Mouse (Mus musculus) midbrain, embryonic 15.5 days (tissue): Measurements from ENCODE around the gene Htra1. TPM values are rescaled to one million over a fixed set of nuclear protein-coding genes. Genes with fewer than 3 reads are reported as not detected.
A peak's percentile ranks its signal among the peaks of the same experiment; 100 is the strongest.

ENCODE experiments used
- ATAC-seq: fragments of 200-750 bp; cut with Nextera tagmentation; replicated peaks from 2 replicates; pipeline ENCODE4 v1.8.0; 2017; ENCODE audit warnings: moderate TSS enrichment
- H3K27ac ChIP-seq: fragments of 300-500 bp; sonication (generic); 2 replicates; pipeline ENCODE4 v1.5.1; 2015; ENCODE audit warnings: mild to moderate bottlenecking, inconsistent platforms
- H3K27me3 ChIP-seq: fragments of 300-500 bp; sonication (generic); replicated peaks from 2 replicates; pipeline ENCODE4 v1.6.1; 2015; ENCODE audit warnings: inconsistent platforms
- H3K36me3 ChIP-seq: fragments of 300-500 bp; sonication (generic); replicated peaks from 2 replicates; pipeline ENCODE4 v1.6.1; 2015; ENCODE audit warnings: inconsistent platforms
- H3K4me1 ChIP-seq: fragments of 300-500 bp; sonication (generic); 2 replicates; pipeline ENCODE4 v1.6.1; 2015; ENCODE audit warnings: inconsistent platforms
- H3K4me2 ChIP-seq: fragments of 300-500 bp; sonication (generic); 2 replicates; pipeline ENCODE4 v1.6.1; 2015; ENCODE audit warnings: inconsistent platforms, mild to moderate bottlenecking, moderate library complexity
- H3K4me3 ChIP-seq: fragments of 300-500 bp; sonication (generic); 2 replicates; pipeline ENCODE4 v1.5.1; 2015; ENCODE audit warnings: mild to moderate bottlenecking, inconsistent platforms
- H3K9ac ChIP-seq: fragments of 300-500 bp; sonication (generic); 2 replicates; pipeline ENCODE4 v1.6.1; 2015; ENCODE audit warnings: mild to moderate bottlenecking, inconsistent platforms
- H3K9me3 ChIP-seq: fragments of 300-500 bp; sonication (generic); 2 replicates; pipeline ENCODE4 v1.6.1; 2016; ENCODE audit warnings: inconsistent platforms
- WGBS: fragments of 180-500 bp; shearing (Covaris S2); methylation state at CpG from one replicate; pipeline ENCODE4 v1.1.7; 2015; ENCODE audit warnings: mixed read lengths; 5-methylcytosine and 5-hydroxymethylcytosine counted together
- polyA plus RNA-seq: library from polyadenylated mRNA; unstranded; fragments of >200 nt; fragmentation: Nextera tagmentation; extraction: Ambion mirVana; gene quantifications from 2 replicates; pipeline ENCODE4 v1.2.1, GENCODE M21; 2015

Htra1 gene
- 15.4 and 18.7 TPM in 2 replicates for polyA plus RNA-seq

- Histone ChIP-seq H3K9ac (no peak within 1 kb of the TSS), H3K27me3 (peaks cover 63% of the 10 kb centered on the region), H3K36me3 (no peaks in the 10 kb centered on the region), H3K4me1 (peaks cover 18% of the 10 kb centered on the region), H3K4me2 (peak within 1 kb of the TSS; percentile 63), H3K4me3 (peak within 1 kb of the TSS; percentile 44), H3K9me3 (no peaks in the 10 kb centered on the region), H3K27ac (no peak within 1 kb of the TSS)
- under 1% methylated on average over 70 of the region's 70 CpGs for WGBS
- ATAC-seq: peak; percentile 72; the same call in 1 of the 2 replicates
These were observed at the start of gene Htra1 for GRCm38 (mm10) chr7:130935793-130936471. Gene Htra1, plus strand, starts transcription at chr7:130936111.

- ATAC-seq: no peak
- H3K27me3 ChIP-seq: no peaks in the 10 kb centered on the region
- H3K36me3 ChIP-seq: 0 out of 2 replicates have a peak, but pooled peaks cover 5% of the 10 kb centered on the region
- H3K4me2 ChIP-seq: no peak overlapping the region
- H3K9ac ChIP-seq: no peak overlapping the region
- peaks cover 4% of the 10 kb centered on the region; the same call in 1 of the 2 replicates for H3K4me1 ChIP-seq
- whole genome bisulfite sequencing: 81% methylated on average over 3 of the region's 3 CpGs
- no peak overlapping the region for H3K4me3 ChIP-seq
- no peaks in the 10 kb centered on the region for H3K9me3 ChIP-seq
- H3K27ac ChIP-seq: no peak overlapping the region
These were observed 49.7 kb upstream of the Htra1 start for GRCm38 (mm10) chr7:130886246-130886645.

- Histone ChIP-seq H3K27ac (no peak overlapping the region), H3K4me3 (no peak overlapping the region), H3K9me3 (no peaks in the 10 kb centered on the region), H3K36me3 (0 out of 2 replicates have a peak, but pooled peaks cover 5% of the 10 kb centered on the region), H3K9ac (no peak overlapping the region), H3K4me2 (no peak overlapping the region), H3K4me1 (peaks cover 4% of the 10 kb centered on the region; the same call in 1 of the 2 replicates), H3K27me3 (no peaks in the 10 kb centered on the region)
- ATAC-seq: no peak
- 8% methylated on average over 3 of the region's 3 CpGs for WGBS
These were observed 48.0 kb upstream of the Htra1 start for GRCm38 (mm10) chr7:130887946-130888345.

- no peak overlapping the region for H3K4me3 ChIP-seq
- ATAC-seq: no peak
- no peaks in the 10 kb centered on the region for H3K27me3 ChIP-seq
- no peak overlapping the region for H3K27ac ChIP-seq
- no peak overlapping the region for H3K9ac ChIP-seq
- H3K4me1 ChIP-seq: peaks cover 4% of the 10 kb centered on the region; the same call in 1 of the 2 replicates
- H3K36me3 ChIP-seq: no peaks in the 10 kb centered on the region
- 53% methylated on average over 2 of the region's 2 CpGs for WGBS
- H3K4me2 ChIP-seq: no peak overlapping the region
- no peaks in the 10 kb centered on the region for H3K9me3 ChIP-seq
These were observed 45.0 kb upstream of the Htra1 start for GRCm38 (mm10) chr7:130890871-130891270.

GRCm38 (mm10) chr7:130892973-130893372 lies 42.9 kb upstream of the Htra1 start:
- Histone ChIP-seq H3K4me2 (no peak overlapping the region), H3K27ac (no peak overlapping the region), H3K4me1 (peaks cover 3% of the 10 kb centered on the region; the same call in 1 of the 2 replicates), H3K9ac (no peak overlapping the region), H3K9me3 (no peaks in the 10 kb centered on the region), H3K36me3 (no peaks in the 10 kb centered on the region; the same call in 1 of the 2 replicates), H3K27me3 (no peaks in the 10 kb centered on the region), H3K4me3 (no peak overlapping the region)
- no peak for ATAC-seq
- WGBS: 90% methylated on average over 6 of the region's 6 CpGs

GRCm38 (mm10) chr7:130894931-130895617 lies 40.8 kb upstream of the Htra1 start:
- WGBS: 59% methylated on average over 9 of the region's 9 CpGs
- no peaks in the 10 kb centered on the region for H3K9me3 ChIP-seq
- no peak overlapping the region for H3K4me3 ChIP-seq
- no peak overlapping the region for H3K9ac ChIP-seq
- no peak overlapping the region for H3K27ac ChIP-seq
- ATAC-seq: no peak
- no peaks in the 10 kb centered on the region for H3K27me3 ChIP-seq
- H3K4me2 ChIP-seq: no peak overlapping the region
- H3K4me1 ChIP-seq: no peaks in the 10 kb centered on the region
- no peaks in the 10 kb centered on the region; the same call in 1 of the 2 replicates for H3K36me3 ChIP-seq

GRCm38 (mm10) chr7:130895618-130895945 lies 40.3 kb upstream of the Htra1 start:
- Histone ChIP-seq H3K4me2 (no peak overlapping the region), H3K36me3 (no peaks in the 10 kb centered on the region; the same call in 1 of the 2 replicates), H3K9me3 (no peaks in the 10 kb centered on the region), H3K27me3 (no peaks in the 10 kb centered on the region), H3K27ac (no peak overlapping the region), H3K4me1 (no peaks in the 10 kb centered on the region), H3K9ac (no peak overlapping the region), H3K4me3 (no peak overlapping the region)
- 50% methylated on average over 2 of the region's 2 CpGs for WGBS
- ATAC-seq: no peak

GRCm38 (mm10) chr7:130896064-130896463 lies 39.8 kb upstream of the Htra1 start:
- Histone ChIP-seq H3K36me3 (no peaks in the 10 kb centered on the region; the same call in 1 of the 2 replicates), H3K4me1 (no peaks in the 10 kb centered on the region), H3K27me3 (no peaks in the 10 kb centered on the region), H3K9ac (no peak overlapping the region), H3K9me3 (no peaks in the 10 kb centered on the region), H3K4me2 (no peak overlapping the region), H3K27ac (no peak overlapping the region), H3K4me3 (no peak overlapping the region)
- WGBS: 69% methylated on average over 3 of the region's 3 CpGs
- no peak for ATAC-seq

- Histone ChIP-seq H3K4me3 (no peak overlapping the region), H3K9me3 (no peaks in the 10 kb centered on the region), H3K36me3 (no peaks in the 10 kb centered on the region; the same call in 1 of the 2 replicates), H3K27ac (no peak overlapping the region), H3K4me2 (no peak overlapping the region), H3K4me1 (no peaks in the 10 kb centered on the region), H3K9ac (no peak overlapping the region), H3K27me3 (no peaks in the 10 kb centered on the region)
- ATAC-seq: no peak
- 93% methylated on average over 10 of the region's 10 CpGs for whole genome bisulfite sequencing
These were observed 38.7 kb upstream of the Htra1 start for GRCm38 (mm10) chr7:130897201-130897600.

GRCm38 (mm10) chr7:130898373-130898772 lies 37.5 kb upstream of the Htra1 start:
- H3K9ac ChIP-seq: no peak overlapping the region
- H3K27ac ChIP-seq: no peak overlapping the region
- 82% methylated on average over 4 of the region's 4 CpGs for WGBS
- H3K4me2 ChIP-seq: no peak overlapping the region
- no peaks in the 10 kb centered on the region for H3K27me3 ChIP-seq
- no peaks in the 10 kb centered on the region; the same call in 1 of the 2 replicates for H3K36me3 ChIP-seq
- no peaks in the 10 kb centered on the region for H3K9me3 ChIP-seq
- no peak overlapping the region for H3K4me3 ChIP-seq
- no peak for ATAC-seq
- no peaks in the 10 kb centered on the region for H3K4me1 ChIP-seq

- no peak overlapping the region for H3K27ac ChIP-seq
- no peak overlapping the region for H3K9ac ChIP-seq
- no peaks in the 10 kb centered on the region for H3K9me3 ChIP-seq
- H3K36me3 ChIP-seq: no peaks in the 10 kb centered on the region; the same call in 1 of the 2 replicates
- no peak overlapping the region for H3K4me3 ChIP-seq
- H3K4me2 ChIP-seq: no peak overlapping the region
- H3K4me1 ChIP-seq: no peaks in the 10 kb centered on the region
- no peaks in the 10 kb centered on the region for H3K27me3 ChIP-seq
- no peak for ATAC-seq
- 92% methylated on average over 5 of the region's 5 CpGs for WGBS
These were observed 35.6 kb upstream of the Htra1 start for GRCm38 (mm10) chr7:130900233-130900848.

- no peak overlapping the region for H3K4me3 ChIP-seq
- H3K4me2 ChIP-seq: no peak overlapping the region
- H3K9ac ChIP-seq: no peak overlapping the region
- H3K4me1 ChIP-seq: no peaks in the 10 kb centered on the region
- no peaks in the 10 kb centered on the region for H3K27me3 ChIP-seq
- H3K36me3 ChIP-seq: no peaks in the 10 kb centered on the region; the same call in 1 of the 2 replicates
- no peak for ATAC-seq
- WGBS: 97% methylated on average over 1 of the region's 1 CpGs
- H3K27ac ChIP-seq: no peak overlapping the region
- no peaks in the 10 kb centered on the region for H3K9me3 ChIP-seq
These were observed 33.0 kb upstream of the Htra1 start for GRCm38 (mm10) chr7:130902929-130903328.
